Mouse (Mus musculus) T-helper 17 cell (primary cell): ENCODE data around the gene Nuak2.

ENCODE experiments used
- in situ Hi-C, 2 experiments: fragments of 300-600 bp; cut with MboI, MseI; formaldehyde crosslinking; loops; 1 replicate in 1 of 2; 2 replicates in 1 of 2; pipeline ENCODE4 v1.15.1; 2025; ENCODE audit warnings: high pct_unique_total_duplicates in 2 of 2

The Nuak2 gene

DNA sequence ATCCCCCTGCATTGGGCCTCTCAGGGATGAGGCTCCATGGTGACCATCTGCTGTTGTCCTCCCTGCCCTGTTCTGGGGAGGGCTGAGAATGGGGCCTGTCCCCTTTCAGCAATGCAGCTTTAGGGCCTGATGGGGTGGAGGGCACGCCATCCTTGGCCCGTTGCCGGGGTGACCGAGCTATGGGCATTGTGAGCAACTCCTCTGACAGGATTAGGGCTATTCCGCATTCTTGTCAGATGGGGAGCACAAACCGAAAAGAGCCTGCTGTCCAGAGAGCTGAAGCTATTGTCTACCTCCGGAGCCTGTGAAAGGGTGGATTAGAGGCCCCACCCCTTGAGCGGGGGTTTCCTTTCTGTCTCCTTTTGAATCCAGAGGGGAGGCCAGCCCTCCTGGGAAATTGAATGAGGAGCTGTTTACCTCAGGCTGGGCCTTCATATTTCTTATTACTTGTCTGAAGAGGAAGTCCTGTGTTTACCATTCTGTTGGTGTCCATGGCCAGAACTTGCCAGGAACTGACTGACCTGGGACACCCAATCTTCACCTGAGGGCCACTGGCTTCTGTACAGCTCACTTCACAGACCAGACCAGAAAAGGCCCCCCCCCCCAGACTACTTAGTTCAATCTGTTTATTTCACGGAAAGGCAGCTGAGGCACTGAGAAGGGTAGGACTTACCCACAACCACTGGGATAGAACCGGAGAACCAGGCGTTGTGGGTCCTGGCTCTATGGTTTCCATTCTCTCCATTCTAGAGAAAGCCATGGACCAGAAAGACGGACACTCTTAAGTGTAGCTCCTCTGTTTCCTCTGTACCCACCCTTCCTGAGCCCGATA, 7.0 kb downstream of the Nuak2 start:
- in situ Hi-C loops: no loop called here

DNA sequence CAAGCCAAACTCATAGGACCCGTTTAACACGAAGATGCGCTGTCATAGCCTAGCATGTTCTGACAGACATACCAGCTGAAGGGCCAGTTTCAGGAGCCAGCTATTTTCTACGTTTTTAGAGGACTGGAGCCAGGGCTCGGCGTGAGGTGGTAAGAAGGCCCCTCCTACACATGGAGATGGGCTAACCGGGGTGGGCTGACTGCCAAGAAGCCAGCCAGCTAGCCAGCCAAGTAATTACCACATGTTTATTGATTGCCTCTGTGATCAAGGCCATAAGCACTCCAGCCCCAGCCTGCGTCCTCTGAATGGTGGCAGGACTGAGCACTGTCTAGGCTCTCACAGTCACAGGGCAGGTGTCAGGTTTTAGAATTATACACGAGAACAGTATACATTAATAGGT, 10.9 kb downstream of the Nuak2 start:
- in situ Hi-C loops: no loop called here

DNA sequence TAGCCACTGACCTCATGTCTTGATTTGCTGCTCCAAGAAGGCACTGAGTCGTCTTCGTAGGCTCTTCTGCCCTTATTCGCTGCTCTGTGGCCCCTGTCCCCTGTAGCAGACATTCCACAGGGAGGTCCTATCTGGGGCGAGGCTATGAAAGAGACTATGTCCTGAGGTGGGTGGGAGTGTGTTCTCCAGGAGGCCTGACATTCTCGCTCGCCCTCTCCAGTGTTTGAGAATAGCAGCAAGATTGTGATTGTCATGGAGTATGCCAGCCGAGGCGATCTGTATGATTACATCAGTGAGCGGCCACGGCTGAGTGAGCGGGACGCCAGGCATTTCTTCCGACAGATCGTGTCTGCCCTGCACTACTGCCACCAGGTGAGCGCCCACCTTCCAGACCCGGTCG, 11.6 kb downstream of the Nuak2 start:
- in situ Hi-C loops: no loop called here

DNA sequence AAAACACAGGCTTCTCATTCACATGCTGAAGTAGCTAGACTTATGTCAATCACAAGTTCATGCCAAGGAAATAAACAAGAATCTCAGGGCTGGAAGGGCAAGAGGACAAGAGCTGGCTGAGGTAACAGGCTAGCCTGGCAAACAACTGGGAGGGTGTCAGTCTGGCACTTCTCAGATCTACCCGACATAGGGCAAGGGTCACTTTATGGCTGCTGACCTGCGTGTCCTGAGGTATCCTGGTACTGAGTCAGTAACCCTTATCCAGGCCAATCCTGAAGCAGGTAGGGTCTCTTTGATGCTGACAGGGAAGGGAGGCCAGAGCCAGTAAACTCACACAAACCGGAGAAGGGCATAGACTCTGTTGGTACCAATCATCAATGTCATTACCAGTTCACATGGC, 12.6 kb downstream of the Nuak2 start:
- in situ Hi-C loops: no loop called here

DNA sequence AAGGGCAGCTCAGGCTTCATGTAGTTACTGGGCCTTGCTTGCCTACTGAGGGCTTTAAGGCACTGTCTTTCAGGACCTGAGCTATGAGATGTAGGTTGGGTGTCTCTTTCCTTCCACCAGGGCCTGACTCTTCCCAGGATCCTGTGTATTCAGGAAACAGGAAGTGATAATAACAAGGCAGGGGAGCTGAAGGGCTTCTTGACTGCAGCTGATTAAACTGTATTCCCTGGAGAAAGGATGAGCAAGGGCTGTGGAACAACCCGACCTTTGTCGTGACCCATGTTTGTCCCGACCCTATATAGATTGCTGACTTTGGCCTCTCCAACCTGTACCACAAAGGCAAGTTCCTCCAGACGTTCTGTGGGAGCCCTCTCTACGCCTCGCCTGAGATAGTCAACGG, 13.7 kb downstream of the Nuak2 start:
- in situ Hi-C loops: no loop called here

DNA sequence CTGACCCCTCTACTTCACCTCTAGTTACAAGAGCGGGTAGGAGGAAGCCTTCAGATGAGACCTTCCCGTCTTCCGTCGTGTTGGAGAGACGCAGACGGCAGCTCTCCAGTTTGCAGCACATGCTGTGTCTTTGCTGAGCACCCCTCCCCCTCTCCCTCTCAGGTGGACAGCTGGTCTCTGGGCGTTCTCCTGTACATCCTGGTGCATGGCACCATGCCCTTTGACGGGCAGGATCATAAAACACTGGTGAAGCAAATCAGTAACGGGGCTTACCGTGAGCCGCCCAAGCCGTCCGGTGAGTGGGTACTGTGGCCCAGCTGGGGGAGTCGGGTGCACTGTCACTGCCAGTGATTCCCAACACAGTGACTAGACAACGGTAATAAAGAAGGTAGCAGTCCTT, 14.5 kb downstream of the Nuak2 start:
- in situ Hi-C loops: no loop called here

DNA sequence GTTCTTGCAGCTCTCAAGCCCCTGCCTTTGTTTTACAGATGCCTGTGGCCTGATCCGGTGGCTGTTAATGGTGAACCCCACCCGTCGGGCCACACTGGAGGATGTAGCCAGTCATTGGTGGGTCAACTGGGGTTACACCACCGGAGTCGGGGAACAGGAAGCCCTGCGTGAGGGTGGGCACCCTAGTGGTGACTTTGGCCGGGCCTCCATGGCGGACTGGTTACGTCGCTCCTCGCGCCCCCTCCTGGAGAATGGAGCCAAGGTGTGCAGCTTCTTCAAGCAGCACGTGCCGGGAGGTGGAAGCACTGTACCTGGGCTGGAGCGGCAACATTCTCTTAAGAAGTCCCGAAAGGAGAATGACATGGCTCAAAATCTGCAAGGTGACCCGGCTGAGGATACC, 15.4 kb downstream of the Nuak2 start:
- in situ Hi-C loops: no loop called here

DNA sequence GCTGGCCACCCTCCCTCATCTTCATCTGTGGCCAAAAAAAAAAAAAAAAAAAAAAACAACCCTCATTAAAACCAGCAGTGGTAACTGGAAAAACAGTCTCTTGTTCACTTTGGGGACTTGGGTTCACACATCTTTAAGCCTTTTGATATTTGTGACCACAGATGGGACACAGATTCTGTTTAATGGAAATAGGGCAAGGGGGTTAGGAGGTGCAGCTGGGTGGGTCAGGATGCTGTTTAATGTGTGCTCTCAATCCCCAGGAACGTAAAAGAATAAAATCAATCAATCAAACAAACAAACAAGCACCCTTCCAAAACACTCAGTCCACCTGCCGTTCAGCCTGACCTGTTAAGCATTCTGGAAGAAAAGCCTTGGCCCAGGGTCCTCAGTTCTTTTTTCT, 17.3 kb downstream of the Nuak2 start:
- in situ Hi-C loops: no loop called here

DNA sequence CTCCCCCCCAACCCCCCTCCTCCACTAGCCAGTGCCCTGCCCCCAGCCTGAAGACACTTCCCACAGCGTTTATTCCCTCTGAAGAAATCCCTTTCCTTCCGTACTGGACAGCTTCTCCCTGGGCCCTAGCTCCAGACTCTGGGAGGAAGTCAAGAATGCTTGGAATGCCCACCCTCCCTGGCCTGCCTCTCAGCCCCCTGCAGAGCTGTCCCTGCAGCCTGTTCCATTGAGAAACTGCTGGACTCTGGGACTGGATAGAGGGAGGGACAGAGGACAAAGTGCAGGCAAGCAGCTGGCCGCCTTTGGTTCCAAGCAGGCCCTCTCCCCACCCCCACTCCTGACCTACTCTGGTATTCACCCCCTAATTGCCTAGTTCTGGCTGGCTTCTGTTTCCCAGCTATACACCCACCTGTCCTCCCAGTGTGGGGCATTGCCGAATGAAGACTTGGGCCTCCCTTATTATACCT, 17.8 kb downstream of the Nuak2 start:
- in situ Hi-C loops: no loop called here

DNA sequence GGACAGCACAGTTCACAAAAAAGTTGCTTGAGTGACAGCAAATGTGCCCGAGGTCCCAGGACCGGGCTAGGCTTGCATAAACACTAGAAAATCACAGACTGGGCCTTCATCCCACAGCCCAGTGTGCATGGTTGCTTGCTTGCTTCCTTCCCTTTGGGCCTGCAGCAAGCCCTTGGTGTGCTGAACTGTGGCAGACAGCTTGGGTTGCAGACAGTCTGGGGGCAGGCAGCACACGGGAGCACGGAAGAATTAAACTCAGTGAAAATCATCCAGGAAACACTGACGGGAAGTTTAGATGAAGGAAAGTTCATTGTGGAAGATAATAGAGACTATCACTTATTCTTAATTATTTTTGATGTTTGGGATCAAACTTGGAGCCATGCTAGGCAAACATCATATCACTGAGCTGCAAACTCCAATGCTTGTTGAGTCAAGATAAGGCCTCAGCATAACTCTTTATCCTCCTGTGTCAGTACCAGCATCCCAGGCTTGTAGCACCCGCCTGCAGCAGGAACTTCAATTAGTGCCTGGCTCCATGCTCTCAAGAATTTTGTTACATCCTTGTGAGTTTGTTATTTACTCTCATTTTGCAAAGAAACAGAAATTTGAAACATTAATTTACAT, 18.4 kb downstream of the Nuak2 start:
- in situ Hi-C loops: no loop called here

DNA sequence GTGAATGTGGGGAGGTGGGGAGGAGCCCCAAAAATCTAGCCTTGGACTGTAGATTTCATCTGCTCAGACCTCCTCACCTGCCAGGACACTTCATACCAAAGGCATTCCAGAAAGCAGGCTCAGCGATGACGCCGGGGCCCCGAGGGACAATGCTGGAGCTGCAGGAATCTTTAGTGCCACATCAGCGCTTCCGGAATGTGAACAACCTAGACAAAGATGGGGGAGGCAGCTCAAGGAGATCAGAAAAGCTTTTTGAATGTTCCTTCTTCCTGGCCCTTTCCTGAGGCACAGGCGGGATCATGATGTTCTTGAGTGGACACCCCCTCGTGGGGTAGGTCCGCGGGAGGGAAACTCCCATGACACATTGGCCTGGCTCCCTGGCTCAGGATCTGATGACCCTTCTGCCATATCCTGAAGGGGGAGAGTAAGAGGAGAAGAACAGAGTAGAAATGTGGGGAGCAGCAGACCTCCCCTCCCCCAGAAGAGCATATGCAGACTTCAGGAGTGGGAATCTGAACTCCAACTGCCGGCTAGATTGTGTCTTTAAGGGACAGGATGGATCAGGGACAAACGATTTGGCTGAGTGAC, 19.5 kb downstream of the Nuak2 start:
- in situ Hi-C loops: no loop called here

DNA sequence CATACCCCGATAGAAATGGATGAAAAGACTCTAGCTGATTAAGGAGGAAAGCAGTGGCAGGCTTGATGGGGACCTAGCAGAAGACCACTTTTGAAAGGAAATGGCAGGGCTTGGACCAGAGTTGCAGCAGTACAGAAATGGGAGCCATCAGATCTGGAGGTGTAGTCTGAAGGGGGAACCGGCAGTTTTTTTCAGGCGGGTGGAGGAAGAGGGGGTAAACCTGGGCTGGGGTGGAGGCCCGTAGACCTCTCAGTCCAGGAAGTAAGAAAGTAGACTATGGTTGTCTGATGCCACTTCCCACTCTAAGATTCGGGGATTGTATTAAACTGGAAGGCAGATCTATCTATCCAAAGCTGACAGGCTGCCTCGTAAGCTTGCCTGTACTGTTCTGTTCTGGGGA, 21.0 kb downstream of the Nuak2 start:
- in situ Hi-C loops: no loop called here

DNA sequence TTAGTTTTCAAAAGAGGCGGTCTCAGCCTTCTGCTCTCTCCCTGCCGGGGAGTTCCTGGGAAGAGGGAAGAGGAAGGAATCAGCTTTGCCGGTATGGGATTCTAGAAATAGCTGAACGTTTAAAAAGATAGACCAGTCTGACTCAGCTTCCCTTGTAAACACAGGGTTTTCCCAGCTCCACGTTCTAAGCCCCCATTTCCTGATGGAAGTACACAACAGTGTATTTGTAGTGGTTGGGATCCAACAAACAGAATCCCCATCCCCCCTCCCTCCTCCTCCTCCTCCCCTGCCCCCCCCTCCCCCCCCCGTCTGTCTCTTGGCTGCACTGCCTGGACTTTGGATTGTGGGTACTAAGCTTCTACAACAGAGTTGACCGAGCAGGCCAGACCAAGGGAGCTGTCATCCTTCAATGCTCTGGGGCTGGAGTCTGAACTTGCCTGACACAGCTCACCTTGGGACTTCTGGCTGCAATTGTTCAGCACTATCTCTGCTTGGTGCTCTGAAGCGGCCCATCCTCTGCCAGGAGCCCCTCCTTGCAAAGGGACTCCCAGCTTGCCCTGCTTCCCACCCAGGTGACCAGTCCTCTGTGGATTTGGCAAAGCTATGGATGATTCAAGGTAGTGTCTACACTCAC, 22.2 kb downstream of the Nuak2 start:
- in situ Hi-C loops: no loop called here

DNA sequence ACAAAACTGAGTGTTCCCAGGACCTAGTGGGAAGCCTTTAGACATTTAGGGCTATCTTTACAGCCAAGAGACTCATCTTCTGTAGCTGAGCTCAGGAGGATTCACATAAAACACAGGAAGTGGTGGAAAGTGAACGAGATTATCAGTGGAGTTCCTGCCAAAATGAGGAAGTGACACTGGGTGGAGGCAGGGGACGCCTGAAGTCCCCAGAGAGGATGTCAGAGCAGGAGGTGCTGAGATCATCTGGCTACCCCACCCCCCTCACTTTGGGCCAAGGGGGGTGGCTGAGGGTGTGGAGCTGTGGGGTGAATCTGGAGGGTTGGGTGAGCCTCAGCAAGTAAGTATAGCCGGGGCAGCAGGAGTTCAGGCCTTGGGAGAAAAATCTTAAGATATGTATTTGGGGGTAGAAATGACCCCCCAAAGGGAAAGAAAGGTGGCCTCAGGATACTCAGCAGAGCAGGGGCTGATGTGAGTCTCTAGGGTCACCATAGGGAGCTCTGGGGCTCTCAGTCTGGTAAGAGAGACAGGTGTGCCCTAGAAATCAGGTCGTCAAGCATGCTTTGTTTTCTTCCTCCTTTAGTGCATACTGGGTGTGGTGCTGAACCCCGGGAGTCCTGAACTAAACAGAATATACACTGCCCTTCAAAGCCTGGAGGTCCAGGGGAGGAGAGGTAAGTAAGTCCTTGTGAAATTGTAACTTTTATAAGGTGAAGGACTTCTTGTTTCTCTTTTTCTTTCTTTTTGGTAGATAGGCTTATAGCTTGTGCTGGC, 26.0 kb downstream of the Nuak2 start:
- in situ Hi-C loops: no loop called here

DNA sequence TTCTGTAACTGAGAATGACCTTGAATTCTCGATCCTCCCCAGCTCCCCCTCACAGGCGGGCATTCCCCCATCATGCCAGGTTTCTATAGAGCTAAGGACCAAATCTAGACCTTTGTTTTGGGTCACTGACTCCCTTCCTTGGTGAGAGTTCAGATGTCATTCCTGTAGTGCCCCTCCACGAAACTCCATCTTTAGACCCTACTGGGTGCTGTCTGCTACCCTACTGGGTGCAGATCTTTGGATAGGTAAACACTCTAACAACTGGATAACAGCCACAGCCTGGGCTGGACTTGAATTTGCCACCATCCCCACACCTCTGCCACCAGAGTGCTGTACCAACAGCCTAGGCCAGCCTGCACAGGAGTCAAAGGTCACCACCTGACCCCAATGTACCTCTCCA, 26.6 kb downstream of the Nuak2 start:
- in situ Hi-C loops: no loop called here

DNA sequence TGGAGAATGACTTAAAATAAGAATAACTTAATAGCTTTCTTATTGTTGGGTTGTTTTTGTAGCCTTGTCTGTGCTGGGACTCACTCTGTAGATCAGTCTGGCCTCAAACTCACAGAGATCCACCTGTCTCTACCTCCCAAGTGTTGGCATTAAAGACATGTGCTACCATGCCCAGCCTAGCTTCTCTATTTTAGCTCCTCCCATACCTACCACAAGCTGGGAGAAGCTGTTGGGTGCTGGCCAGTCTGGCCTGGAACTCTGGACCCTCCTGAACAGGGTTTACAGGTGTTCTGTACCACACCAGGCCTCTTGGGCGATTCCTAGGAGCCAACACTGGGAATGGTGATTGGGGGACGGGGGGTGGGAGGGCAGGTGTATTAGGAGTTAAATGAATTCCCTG, 27.3 kb downstream of the Nuak2 start:
- in situ Hi-C loops: no loop called here

DNA sequence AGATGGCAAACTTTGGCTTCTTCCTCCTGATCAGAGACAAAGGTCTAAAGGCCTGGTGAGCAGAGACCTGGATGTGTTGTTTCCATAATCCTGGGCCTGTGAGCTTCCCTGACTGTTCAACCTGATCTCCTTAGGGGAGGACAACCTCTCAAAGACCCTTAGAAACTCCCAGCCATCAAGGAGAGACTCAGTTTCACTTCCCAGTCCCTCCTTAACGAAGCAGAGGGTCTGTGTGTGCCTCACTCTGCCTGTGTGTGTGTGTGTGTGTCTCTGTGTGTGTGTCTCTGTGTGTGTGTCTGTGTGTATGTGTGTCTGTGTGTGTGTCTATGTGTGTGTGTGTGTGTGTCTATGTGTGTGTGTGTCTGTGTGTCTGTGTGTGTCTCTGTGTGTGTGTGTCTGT, 27.7 kb downstream of the Nuak2 start:
- in situ Hi-C loops: no loop called here

DNA sequence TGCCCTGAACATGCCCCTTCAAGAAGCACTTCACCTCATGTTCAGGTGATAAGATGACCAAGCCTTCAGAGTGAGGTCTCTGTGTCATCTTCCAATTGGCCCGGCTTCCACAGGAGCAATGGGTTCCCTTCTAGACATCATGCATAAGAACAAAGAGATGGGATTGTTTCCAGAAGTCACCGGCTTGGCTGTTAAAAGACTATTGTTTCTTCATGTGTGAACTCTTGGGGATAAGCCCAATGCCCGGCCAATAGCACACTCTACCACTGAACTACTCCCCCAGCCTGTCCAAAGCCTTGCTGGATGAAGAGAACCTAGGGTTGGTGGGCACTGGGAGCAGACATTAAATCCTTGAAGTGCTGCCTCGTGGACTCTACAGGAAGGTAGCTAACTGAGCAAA, 29.6 kb downstream of the Nuak2 start:
- in situ Hi-C loops: no loop called here

DNA sequence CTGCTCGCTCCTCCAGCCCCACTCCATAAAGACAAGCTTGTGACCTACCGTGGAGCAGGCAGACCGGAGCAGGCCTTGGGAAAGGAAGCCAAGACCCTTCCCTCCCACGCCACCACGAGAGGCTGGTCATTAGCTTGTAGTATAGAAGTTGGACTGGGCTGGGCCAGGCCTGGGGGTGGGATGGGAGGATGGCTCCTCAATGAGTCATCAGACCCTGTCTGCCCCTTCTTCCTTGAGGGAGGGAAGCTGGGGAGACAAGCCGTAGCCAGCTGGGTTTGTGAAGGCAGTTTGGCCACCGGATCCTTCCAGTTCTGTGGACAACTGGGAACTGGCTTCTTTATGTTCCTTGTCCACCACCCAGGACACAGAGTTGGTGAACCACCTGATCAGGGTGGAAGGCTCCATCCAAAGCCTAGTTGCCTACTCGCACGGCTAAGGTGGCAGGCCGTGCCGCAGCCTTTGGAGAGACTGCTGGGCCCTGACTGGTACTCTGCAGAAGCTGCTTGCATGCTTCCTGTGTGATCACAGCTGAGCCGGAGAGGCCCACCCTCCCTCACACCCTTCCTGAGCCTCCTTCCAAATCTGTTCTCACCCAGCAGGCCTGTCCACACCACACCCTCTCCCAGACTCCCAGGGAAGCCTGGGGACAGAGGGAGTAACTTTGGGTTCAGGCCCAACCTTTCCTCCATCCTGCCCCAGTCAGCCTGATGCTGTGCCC, 30.4 kb downstream of the Nuak2 start:
- in situ Hi-C loops: no loop called here

DNA sequence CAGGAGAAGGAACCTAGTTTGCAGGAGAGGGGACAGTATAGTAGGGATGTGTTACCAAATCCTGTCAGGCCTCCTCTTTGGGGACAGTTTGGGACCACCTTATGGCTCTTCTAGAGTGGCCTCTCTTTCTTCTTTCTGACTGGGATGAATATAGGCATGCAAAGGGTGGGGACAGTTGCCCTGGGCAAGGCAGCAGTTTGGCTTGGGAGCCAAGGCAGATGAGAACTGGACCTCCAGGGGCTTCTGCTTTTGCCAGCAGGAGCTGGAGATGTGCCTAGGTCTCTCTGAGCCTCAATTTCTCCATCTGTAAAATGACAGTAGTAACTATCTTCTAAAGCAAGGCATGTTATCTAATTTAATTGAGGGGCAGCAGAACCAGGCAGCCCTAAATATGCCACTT, 31.0 kb downstream of the Nuak2 start:
- in situ Hi-C loops: no loop called here

DNA sequence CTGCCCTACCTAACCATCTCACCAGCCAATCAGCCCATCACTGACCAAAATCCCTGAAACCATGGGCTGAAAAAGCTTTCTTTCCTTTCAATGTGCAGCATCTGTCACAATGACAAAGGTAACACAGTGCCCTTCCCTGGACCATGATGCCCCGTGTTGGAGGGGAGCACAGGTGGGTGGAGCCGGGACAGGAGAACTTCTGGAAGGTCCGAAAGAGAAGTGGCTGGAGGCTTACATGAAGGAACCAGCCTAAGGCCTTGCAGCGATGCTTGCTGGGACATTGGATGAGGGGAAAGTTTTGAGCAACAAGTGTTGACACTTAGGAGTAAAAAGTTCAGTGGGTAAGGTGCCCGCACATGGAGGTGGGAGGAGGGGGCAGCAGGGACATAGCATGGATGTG, 32.5 kb downstream of the Nuak2 start:
- in situ Hi-C loops: no loop called here
